Mouse (Mus musculus) lung, embryonic 15.5 days (tissue): ENCODE results near the gene Clk4. TPM values are rescaled to one million over a fixed set of nuclear protein-coding genes. Genes with fewer than 3 reads are reported as not detected.

Experiments used
- ATAC-seq: fragments of 200-750 bp; cut with Nextera tagmentation; 2 replicates; pipeline ENCODE4 v1.8.0; 2017; ENCODE audit warnings: moderate number of reproducible peaks, borderline replicate concordance; ENCODE audit not compliant: low FRiP score, low TSS enrichment; ENCODE audit errors: extremely low read depth
- H3K27ac ChIP-seq: fragments of 300-500 bp; sonication (generic); 2 replicates; pipeline ENCODE4 v1.5.1; 2015; ENCODE audit warnings: moderate library complexity, mild to moderate bottlenecking, inconsistent platforms
- H3K27me3 ChIP-seq: fragments of 300-500 bp; sonication (generic); 2 replicates; pipeline ENCODE4 v1.6.1; 2015; ENCODE audit warnings: inconsistent platforms
- H3K36me3 ChIP-seq: fragments of 300-500 bp; sonication (generic); 2 replicates; pipeline ENCODE4 v1.6.1; 2015; ENCODE audit warnings: inconsistent platforms
- H3K4me1 ChIP-seq: fragments of 300-500 bp; sonication (generic); 2 replicates; pipeline ENCODE4 v1.6.1; 2015; ENCODE audit warnings: inconsistent platforms
- H3K4me2 ChIP-seq: fragments of 300-500 bp; sonication (generic); 2 replicates; pipeline ENCODE4 v1.6.1; 2015; ENCODE audit warnings: inconsistent platforms, mild to moderate bottlenecking, moderate library complexity
- H3K4me3 ChIP-seq: fragments of 300-500 bp; sonication (generic); 2 replicates; pipeline ENCODE4 v1.5.1; 2015; ENCODE audit warnings: mild to moderate bottlenecking, inconsistent platforms
- H3K9ac ChIP-seq: fragments of 300-500 bp; sonication (generic); 2 replicates; pipeline ENCODE4 v1.6.1; 2015; ENCODE audit warnings: inconsistent platforms
- H3K9me3 ChIP-seq: fragments of 300-500 bp; sonication (generic); 2 replicates; pipeline ENCODE4 v1.6.1; 2016; ENCODE audit warnings: inconsistent platforms
- WGBS: fragments of 180-500 bp; shearing (Covaris S2); methylation state at CpG from one replicate; pipeline ENCODE4 v1.1.7; 2015; 5-methylcytosine and 5-hydroxymethylcytosine counted together
- polyA plus RNA-seq: library from polyadenylated mRNA; unstranded; fragments of >200 nt; fragmentation: Nextera tagmentation; extraction: Ambion mirVana; gene quantifications from 2 replicates; pipeline ENCODE4 v1.2.1, GENCODE M21; 2015

Clk4 gene
- polyA plus RNA-seq, 1 experiment from 2014 or later: 108 TPM

DNA sequence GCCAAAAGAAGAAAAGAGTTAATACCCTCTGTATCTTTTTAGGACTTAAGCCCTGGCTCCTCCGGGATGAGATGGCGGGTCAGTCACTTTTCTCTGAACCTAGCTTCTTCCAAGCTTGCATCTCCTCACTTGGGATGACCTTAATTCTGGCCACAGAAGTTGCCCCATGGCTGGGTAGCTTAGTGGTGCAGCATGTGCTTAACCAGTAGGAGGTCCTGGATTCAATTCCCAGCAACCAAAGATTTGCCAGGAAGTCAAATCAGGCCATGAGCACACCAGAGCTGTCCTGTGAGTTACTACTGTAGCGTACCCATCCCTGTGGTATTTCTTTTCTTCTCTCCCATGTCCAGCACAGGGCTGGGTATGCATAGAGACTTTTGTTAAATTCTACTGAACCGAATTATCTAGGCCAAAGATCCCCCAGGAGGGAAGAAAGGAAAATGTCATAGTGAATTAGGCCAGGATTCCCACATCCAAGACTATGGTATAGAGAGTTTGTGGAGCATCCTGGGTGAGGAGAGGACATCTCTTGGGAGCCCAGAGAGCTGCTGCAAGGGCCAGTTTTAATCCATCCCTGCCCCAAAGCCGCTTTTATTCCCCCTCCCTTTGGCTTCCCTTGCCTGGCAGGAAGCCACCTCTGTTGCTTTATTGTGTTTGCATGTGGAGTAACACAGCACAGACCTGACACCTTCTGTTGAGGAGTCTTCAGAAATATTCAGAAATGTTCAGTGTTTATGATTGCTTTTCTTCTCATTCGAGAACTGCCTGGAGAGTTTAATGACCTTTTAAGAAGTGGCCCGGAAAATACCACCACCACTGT is 54.7 kb downstream of the Clk4 start:
- Histone ChIP-seq H3K9ac (no peak overlapping the region), H3K27me3 (no peaks in the 10 kb centered on the region), H3K4me1 (no peaks in the 10 kb centered on the region), H3K4me2 (no peak overlapping the region), H3K4me3 (no peak overlapping the region), H3K36me3 (no peaks in the 10 kb centered on the region), H3K27ac (no peak overlapping the region), H3K9me3 (no peaks in the 10 kb centered on the region)
- WGBS: 69% methylated on average over 7 of the region's 7 CpGs
- ATAC-seq: no peak

- Histone ChIP-seq H3K36me3 (no peaks in the 10 kb centered on the region), H3K9ac (no peak overlapping the region), H3K4me3 (no peak overlapping the region), H3K4me2 (no peak overlapping the region), H3K27ac (no peak overlapping the region), H3K9me3 (no peaks in the 10 kb centered on the region), H3K27me3 (no peaks in the 10 kb centered on the region), H3K4me1 (no peaks in the 10 kb centered on the region)
- no peak for ATAC-seq
Observed at GRCm38 (mm10) chr11:51320609-51321008, 59.1 kb downstream of the Clk4 start.

GRCm38 (mm10) chr11:51326908-51327307 is 65.4 kb downstream of the Clk4 start:
- WGBS: 66% methylated on average over 6 of the region's 6 CpGs
- no peaks in the 10 kb centered on the region for H3K36me3 ChIP-seq
- no peaks in the 10 kb centered on the region for H3K27me3 ChIP-seq
- no peak overlapping the region for H3K27ac ChIP-seq
- H3K4me2 ChIP-seq: no peak overlapping the region
- H3K4me3 ChIP-seq: no peak overlapping the region
- H3K9me3 ChIP-seq: no peaks in the 10 kb centered on the region
- no peak for ATAC-seq
- peaks cover 20% of the 10 kb centered on the region for H3K4me1 ChIP-seq
- no peak overlapping the region for H3K9ac ChIP-seq

DNA sequence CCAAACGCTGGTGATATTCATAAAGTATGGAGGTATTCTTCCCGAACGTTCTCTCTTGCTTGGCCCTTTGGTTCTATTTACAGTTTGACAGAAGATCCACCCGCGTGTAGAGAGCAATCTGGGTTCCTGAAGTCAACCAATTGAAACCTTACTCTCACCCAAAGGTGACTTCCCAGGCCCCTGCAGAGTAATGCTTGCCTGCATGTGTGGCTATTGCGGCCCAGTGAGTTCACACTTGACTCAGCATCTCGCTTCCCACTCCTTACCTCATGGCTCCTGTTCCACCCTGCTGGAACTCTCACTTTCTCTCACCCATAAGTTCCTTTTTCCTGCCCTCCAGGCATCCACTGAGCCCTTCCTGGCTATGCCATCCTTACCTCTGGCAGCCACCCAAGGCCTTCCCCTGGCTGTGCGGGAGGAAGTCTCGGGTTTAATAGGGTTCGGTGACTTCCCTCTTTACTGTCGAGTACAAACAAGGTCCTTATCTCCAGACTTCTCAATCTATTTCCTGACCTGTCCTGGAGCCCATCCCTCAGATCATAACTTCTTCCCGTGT is 66.9 kb downstream of the Clk4 start:
- H3K36me3 ChIP-seq: no peaks in the 10 kb centered on the region
- no peak overlapping the region for H3K27ac ChIP-seq
- peaks cover 20% of the 10 kb centered on the region for H3K4me1 ChIP-seq
- ATAC-seq: no peak
- WGBS: 67% methylated on average over 12 of the region's 12 CpGs
- no peaks in the 10 kb centered on the region for H3K27me3 ChIP-seq
- H3K4me3 ChIP-seq: no peak overlapping the region
- H3K4me2 ChIP-seq: no peak overlapping the region
- H3K9ac ChIP-seq: no peak overlapping the region
- no peaks in the 10 kb centered on the region for H3K9me3 ChIP-seq

- ATAC-seq: peak; percentile 62; the same call in 1 of the 2 replicates
- H3K4me3 ChIP-seq: no peak overlapping the region
- no peaks in the 10 kb centered on the region for H3K27me3 ChIP-seq
- H3K9me3 ChIP-seq: no peaks in the 10 kb centered on the region
- H3K36me3 ChIP-seq: no peaks in the 10 kb centered on the region
- WGBS: 50% methylated on average over 11 of the region's 11 CpGs
- H3K27ac ChIP-seq: no peak overlapping the region
- no peak overlapping the region for H3K9ac ChIP-seq
- H3K4me2 ChIP-seq: no peak overlapping the region
- H3K4me1 ChIP-seq: peaks cover 20% of the 10 kb centered on the region
Observed at GRCm38 (mm10) chr11:51329837-51330714, 68.5 kb downstream of the Clk4 start.

Other genes starting within 250 kb of the Clk4 start
- gene Olfr54, start 247.5 kb upstream of the Clk4 start, polyA plus RNA-seq: not detected in 2 replicates
- not detected in 2 replicates for gene Olfr1375, start 213.6 kb upstream of the Clk4 start, polyA plus RNA-seq
- 7.8 and 10.2 TPM in 2 replicates for gene Zfp354a, start 202.5 kb upstream of the Clk4 start, polyA plus RNA-seq
- gene Gm12569, start 41.3 kb upstream of the Clk4 start, polyA plus RNA-seq: not detected in 2 replicates
- gene BC049762, start 1.3 kb downstream of the Clk4 start, polyA plus RNA-seq: 0.52 TPM in 1 of 2 replicates, not detected in the other
- gene Col23a1, start 28.2 kb downstream of the Clk4 start, polyA plus RNA-seq: 24.9 and 25.0 TPM in 2 replicates